Mouse (Mus musculus) olfactory bulb, adult 2 months (tissue): ENCODE measurements at regions not wholly inside any gene's neighbourhood (a gene's known extent, or its start where the extent isn't known, plus 50 kb on each side); places are given as distances from the start of the nearest gene placed in this dataset.

Experiments
- CTCF ChIP-seq: fragments of 200-500 bp; IDR thresholded peaks from 2 replicates; pipeline ENCODE4 v1.5.1; 2012; ENCODE audit warnings: low read depth, mild to moderate bottlenecking, low read length, moderate library complexity; ENCODE audit not compliant: insufficient read depth
- POLR2A ChIP-seq: fragments of 200-500 bp; IDR thresholded peaks from 2 replicates; pipeline ENCODE4 v1.6.1; 2012; ENCODE audit warnings: mild to moderate bottlenecking, low read depth, low read length, moderate library complexity; ENCODE audit not compliant: insufficient read depth

GRCm38 (mm10) chr13:31186805-31187589 lies 213.0 kb downstream of the Gm5447 start:
- TF ChIP-seq CTCF (no peak), POLR2A (no peak)
